Mouse (Mus musculus) spleen, postnatal 4 days (tissue): ENCODE measurements at regions not wholly inside any gene's neighbourhood (a gene's known extent, or its start where the extent isn't known, plus 50 kb on each side); places are given as distances from the start of the nearest gene placed in this dataset.

Source experiments
- DNase-seq, 2 experiments: peaks; one replicate each; pipeline ENCODE4 v3.0.0; 2022; ENCODE audit warnings: low spot score in 2 of 2

DNA sequence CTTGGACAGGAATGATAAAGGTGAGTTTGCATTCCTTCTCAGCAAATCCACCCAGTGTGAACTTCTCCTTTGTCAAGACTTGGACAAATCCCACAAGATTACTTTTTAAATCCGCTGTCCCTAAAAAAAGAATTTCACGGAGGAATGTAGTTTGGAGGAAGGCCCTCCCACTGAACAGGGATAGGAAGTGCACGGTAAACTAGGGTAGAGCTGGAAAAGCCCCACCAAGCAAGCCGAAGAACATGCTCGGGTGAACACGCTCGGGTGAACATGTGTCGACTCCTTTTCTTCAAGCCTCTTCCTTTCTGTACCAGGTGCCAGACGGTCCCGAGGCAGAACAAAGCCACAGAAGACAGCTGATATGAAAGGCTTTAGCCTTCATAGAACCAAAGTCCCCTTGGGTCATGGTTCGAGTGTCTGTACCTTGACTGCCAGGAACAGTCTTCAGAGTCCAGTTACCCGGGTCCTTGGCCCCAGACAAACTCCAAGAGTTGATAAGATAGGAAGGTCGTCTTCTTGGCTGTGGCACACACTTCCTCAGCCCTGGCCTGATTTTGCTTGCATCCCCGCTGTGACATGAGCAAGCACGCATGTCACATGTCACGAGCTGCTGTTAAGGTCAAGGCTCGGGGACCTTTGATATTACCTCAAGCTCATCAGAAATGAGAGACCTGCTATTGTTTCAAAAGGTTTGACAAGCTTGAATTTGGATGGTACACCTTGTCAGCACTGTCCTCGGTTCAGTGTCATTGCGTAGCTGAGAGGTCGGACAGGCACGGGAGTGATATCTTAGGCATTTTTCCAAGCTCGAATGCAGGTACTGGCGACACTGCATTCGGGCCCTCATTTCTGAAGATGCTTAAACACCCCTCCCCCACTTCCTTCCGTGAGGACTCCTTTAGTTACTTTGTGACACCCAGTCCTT lies 51.5 kb upstream of the Ryk start:
- no peak for DNase-seq

DNA sequence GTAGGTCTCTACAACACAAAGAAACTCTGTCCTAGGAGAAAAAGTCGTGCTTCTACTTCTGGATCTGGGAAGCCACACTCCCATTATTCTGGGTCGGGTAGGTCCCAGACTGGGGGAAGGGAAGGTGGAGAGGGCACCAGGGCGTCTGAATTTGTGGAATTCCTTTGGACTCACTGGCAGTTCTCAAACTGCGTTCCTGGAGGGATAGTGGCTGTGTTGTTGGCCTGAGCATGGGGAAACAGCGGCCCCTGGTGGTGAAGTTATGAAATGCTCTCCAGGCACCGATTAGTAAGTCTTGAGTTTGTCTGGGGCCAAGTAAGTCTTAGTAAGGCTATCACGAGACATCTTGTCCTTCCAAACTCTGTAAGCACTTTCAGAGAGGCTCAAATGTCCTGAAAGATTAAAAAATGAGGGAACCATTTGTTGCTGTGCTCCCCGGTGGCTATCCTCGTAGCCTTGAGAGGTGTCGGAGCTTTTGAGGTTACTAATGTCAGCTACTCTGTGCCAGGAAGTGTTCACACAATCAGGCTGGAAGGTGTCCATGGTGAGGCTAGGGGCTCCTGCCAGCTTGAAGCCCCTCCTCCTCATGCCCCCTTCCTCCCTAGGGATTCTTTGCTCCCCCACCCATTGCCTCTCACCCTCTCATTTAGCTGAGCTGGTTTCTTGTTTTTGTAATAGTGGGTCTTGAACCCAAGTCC lies 50.2 kb upstream of the Ryk start:
- DNase-seq = peak; percentile 70 to 91
